Mouse (Mus musculus) 416B (cell line): ENCODE measurements at regions not wholly inside any gene's neighbourhood (a gene's known extent, or its start where the extent isn't known, plus 50 kb on each side); places are given as distances from the start of the nearest gene placed in this dataset.

ENCODE experiments used
- DNase-seq: peaks from one replicate; pipeline ENCODE4 v3.0.0; 2011; ENCODE audit warnings: low read depth

GRCm38 (mm10) chr14:89242159-89242558 lies 771.0 kb upstream of the Pcdh20 start:
- no peak for DNase-seq

- no peak for DNase-seq
Measured at GRCm38 (mm10) chr14:89236501-89236900, 765.3 kb upstream of the Pcdh20 start.

- no peak for DNase-seq
Measured at GRCm38 (mm10) chr14:89230482-89230881, 759.3 kb upstream of the Pcdh20 start.

GRCm38 (mm10) chr14:89217390-89217789 lies 746.2 kb upstream of the Pcdh20 start:
- DNase-seq = no peak

- peak; percentile 58 for DNase-seq
Measured at GRCm38 (mm10) chr14:89181386-89181979, 710.3 kb upstream of the Pcdh20 start.

- DNase-seq = no peak
Measured at GRCm38 (mm10) chr14:89142994-89143686, 671.9 kb upstream of the Pcdh20 start.

GRCm38 (mm10) chr14:89099296-89099695 lies 628.1 kb upstream of the Pcdh20 start:
- DNase-seq = no peak

- no peak for DNase-seq
Measured at GRCm38 (mm10) chr14:89089661-89090060, 618.5 kb upstream of the Pcdh20 start.

- DNase-seq = no peak
Measured at GRCm38 (mm10) chr14:89076014-89076413, 604.8 kb upstream of the Pcdh20 start.

GRCm38 (mm10) chr14:89063971-89064370 lies 592.8 kb upstream of the Pcdh20 start:
- no peak for DNase-seq

GRCm38 (mm10) chr14:89062583-89063436 lies 591.6 kb upstream of the Pcdh20 start:
- DNase-seq = no peak

- no peak for DNase-seq
Measured at GRCm38 (mm10) chr14:89061319-89061718, 590.1 kb upstream of the Pcdh20 start.

- DNase-seq = peak; percentile 30
Measured at GRCm38 (mm10) chr14:89034390-89034789, 563.2 kb upstream of the Pcdh20 start.

GRCm38 (mm10) chr14:89011440-89011839 lies 540.2 kb upstream of the Pcdh20 start:
- DNase-seq = no peak

GRCm38 (mm10) chr14:89009648-89010047 lies 538.5 kb upstream of the Pcdh20 start:
- no peak for DNase-seq

- peak; percentile 52 for DNase-seq
Measured at GRCm38 (mm10) chr14:88981895-88982294, 510.7 kb upstream of the Pcdh20 start.

- no peak for DNase-seq
Measured at GRCm38 (mm10) chr14:88976007-88976406, 504.8 kb upstream of the Pcdh20 start.

- DNase-seq = no peak
Measured at GRCm38 (mm10) chr14:88934569-88934968, 463.4 kb upstream of the Pcdh20 start.
